Mouse (Mus musculus): ENCODE results near the gene Pdcd1lg2. TPM values are rescaled to one million over a fixed set of nuclear protein-coding genes. Genes with fewer than 3 reads are reported as not detected.

Gene Pdcd1lg2
- polyA plus RNA-seq, 1 experiment from 2014 or later = not detected

DNA sequence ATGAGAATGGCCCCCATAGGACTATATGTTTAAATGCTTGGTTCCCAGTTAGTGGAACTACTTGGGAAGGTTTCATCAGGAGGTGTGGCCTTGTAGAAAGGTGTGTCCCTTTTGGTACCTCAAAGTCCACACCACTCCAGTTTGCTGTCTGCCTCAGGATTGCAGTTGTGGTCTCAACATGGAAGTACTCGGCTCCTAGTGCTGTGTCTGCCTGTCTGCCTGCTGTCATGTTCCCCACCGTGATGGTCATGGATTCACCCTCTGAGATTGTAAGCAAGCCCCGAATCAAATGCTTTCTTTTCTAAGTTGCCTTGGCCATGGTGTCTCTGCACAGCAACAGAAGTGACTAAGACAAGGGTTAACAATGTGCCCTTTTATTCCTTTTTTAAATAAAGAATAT, 103.4 kb downstream of the Pdcd1lg2 start:
- H3K4me2 ChIP-seq (ENCODE audit: low read depth, low read length) = no peak overlapping the region
- WGBS = 95% methylated on average over 3 of the region's 3 CpGs
- H3K27me3 ChIP-seq (ENCODE audit: control insufficient read depth, insufficient read depth, low read length) = no peaks in the 10 kb centered on the region
- ATAC-seq (ENCODE audit: insufficient read depth, low FRiP score) = no peak
- no peak overlapping the region for H3K9ac ChIP-seq (ENCODE audit: low read length)
- peaks cover 4% of the 10 kb centered on the region; the same call in 1 of the 2 replicates for H3K9me3 ChIP-seq (replicated peaks; ENCODE audit: control insufficient read depth, low read length)
- no peaks in the 10 kb centered on the region for H3K4me1 ChIP-seq (ENCODE audit: control insufficient read depth, insufficient read depth, low read length)
- H3K4me3 ChIP-seq (replicated peaks; ENCODE audit: low read length) = no peak overlapping the region
- no peak overlapping the region for H3K27ac ChIP-seq (ENCODE audit: low read length)
- H3K36me3 ChIP-seq (ENCODE audit: control insufficient read depth, insufficient read depth, low read length) = no peaks in the 10 kb centered on the region

DNA sequence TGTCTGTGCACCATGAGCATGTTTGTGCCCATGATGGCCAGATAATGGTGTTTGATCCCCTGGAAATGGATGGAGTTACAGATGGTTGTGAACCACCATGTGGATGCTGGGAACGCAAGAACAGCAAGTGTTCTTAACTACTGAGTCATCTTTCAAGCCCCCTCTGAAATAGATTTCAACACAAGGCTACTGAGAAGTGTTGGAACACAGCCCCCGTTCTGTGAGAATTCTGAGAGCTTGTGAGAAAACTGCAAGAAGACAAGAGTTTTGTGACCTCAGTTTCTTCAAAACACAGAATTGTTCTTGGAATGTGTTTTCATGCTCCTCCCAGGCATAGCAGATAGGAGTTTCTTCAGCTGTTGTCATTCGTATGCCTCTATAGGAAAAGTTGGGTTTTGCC, 104.7 kb downstream of the Pdcd1lg2 start:
- 96% methylated on average over 3 of the region's 3 CpGs for WGBS
- Histone ChIP-seq H3K4me3 (replicated peaks; ENCODE audit: low read length) (no peak overlapping the region), H3K27ac (ENCODE audit: low read length) (no peak overlapping the region), H3K9ac (ENCODE audit: low read length) (no peak overlapping the region), H3K9me3 (replicated peaks; ENCODE audit: control insufficient read depth, low read length) (peaks cover 4% of the 10 kb centered on the region; the same call in 1 of the 2 replicates), H3K4me1 (ENCODE audit: control insufficient read depth, insufficient read depth, low read length) (no peaks in the 10 kb centered on the region), H3K27me3 (ENCODE audit: control insufficient read depth, insufficient read depth, low read length) (no peaks in the 10 kb centered on the region), H3K4me2 (ENCODE audit: low read depth, low read length) (no peak overlapping the region), H3K36me3 (ENCODE audit: control insufficient read depth, insufficient read depth, low read length) (no peaks in the 10 kb centered on the region)
- no peak for ATAC-seq (ENCODE audit: insufficient read depth, low FRiP score)

DNA sequence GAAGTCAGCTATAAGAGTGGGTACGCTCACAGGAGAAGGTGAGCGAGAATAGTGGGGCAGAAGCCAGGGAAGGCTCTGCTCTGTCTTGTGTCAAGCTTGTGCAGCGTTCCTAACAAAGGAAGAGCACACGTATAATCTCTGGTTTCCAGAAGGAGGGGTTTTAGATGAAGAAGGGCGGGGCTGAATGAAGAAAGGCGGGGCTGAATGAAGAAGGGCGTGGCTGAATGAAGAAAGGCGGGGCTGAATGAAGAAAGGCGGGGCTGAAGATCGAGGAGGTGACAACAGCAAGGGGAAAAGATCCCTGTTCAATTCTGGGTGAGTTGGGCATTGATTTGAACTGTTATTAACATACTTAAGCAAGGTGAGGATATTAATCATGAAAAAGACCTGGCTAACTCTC, 105.3 kb downstream of the Pdcd1lg2 start:
- WGBS = 80% methylated on average over 10 of the region's 10 CpGs
- H3K4me2 ChIP-seq (ENCODE audit: low read depth, low read length) = no peak overlapping the region
- ATAC-seq (ENCODE audit: insufficient read depth, low FRiP score) = no peak
- no peaks in the 10 kb centered on the region for H3K27me3 ChIP-seq (ENCODE audit: control insufficient read depth, insufficient read depth, low read length)
- H3K36me3 ChIP-seq (ENCODE audit: control insufficient read depth, insufficient read depth, low read length) = no peaks in the 10 kb centered on the region
- H3K9ac ChIP-seq (ENCODE audit: low read length) = no peak overlapping the region
- peaks cover 4% of the 10 kb centered on the region; the same call in 1 of the 2 replicates for H3K9me3 ChIP-seq (replicated peaks; ENCODE audit: control insufficient read depth, low read length)
- peaks cover 2% of the 10 kb centered on the region; the same call in 1 of the 2 replicates for H3K4me1 ChIP-seq (ENCODE audit: control insufficient read depth, insufficient read depth, low read length)
- no peak overlapping the region for H3K27ac ChIP-seq (ENCODE audit: low read length)
- H3K4me3 ChIP-seq (replicated peaks; ENCODE audit: low read length) = no peak overlapping the region

DNA sequence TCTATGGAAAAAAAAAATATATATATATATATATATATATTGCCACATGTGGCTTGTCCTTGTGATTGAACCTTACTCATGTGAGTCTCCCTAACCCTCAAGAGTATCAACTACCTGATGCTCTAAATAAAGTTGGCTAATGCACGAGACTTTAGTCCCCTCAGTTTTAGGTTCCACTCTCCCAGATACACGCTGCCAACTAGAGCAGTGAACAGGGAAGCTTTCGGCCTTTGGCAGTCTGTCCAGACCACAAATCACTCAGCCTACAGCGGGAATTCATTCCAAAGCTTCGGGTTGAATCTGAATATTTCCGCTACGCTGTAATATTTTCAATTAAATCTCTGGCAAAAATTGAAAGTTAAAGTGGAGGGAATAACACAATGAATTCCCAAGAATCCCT, 107.7 kb downstream of the Pdcd1lg2 start:
- no peak for ATAC-seq (ENCODE audit: insufficient read depth, low FRiP score)
- H3K4me3 ChIP-seq (replicated peaks; ENCODE audit: low read length) = no peak overlapping the region
- H3K36me3 ChIP-seq (ENCODE audit: control insufficient read depth, insufficient read depth, low read length) = no peaks in the 10 kb centered on the region
- WGBS = 77% methylated on average over 7 of the region's 7 CpGs
- no peak overlapping the region for H3K9ac ChIP-seq (ENCODE audit: low read length)
- H3K4me2 ChIP-seq (ENCODE audit: low read depth, low read length) = no peak overlapping the region
- H3K27ac ChIP-seq (ENCODE audit: low read length) = no peak overlapping the region
- H3K27me3 ChIP-seq (ENCODE audit: control insufficient read depth, insufficient read depth, low read length) = no peaks in the 10 kb centered on the region
- peaks cover 4% of the 10 kb centered on the region; the same call in 1 of the 2 replicates for H3K9me3 ChIP-seq (replicated peaks; ENCODE audit: control insufficient read depth, low read length)
- H3K4me1 ChIP-seq (ENCODE audit: control insufficient read depth, insufficient read depth, low read length) = peaks cover 2% of the 10 kb centered on the region; the same call in 1 of the 2 replicates

DNA sequence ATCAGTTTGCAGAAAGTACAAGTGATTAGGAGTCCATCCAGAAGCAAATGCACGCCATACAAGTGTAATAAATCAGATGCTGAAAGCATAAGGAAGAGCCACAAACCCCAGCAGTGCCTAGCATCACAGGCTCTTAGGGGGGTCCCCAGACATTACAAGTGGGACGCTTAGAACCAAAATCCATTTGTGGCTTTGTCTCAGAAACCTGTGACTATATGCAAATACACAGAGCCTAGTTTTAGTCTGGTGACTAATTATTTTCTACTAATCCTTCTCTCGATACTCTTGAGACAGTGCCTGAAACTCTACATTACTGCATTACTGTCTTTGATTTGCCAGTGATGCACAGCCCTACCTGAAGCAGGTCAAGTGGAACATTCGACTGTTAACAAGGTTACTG, 108.2 kb downstream of the Pdcd1lg2 start:
- 75% methylated on average over 4 of the region's 4 CpGs for WGBS
- Histone ChIP-seq H3K4me3 (replicated peaks; ENCODE audit: low read length) (no peak overlapping the region), H3K27ac (ENCODE audit: low read length) (no peak overlapping the region), H3K36me3 (ENCODE audit: control insufficient read depth, insufficient read depth, low read length) (no peaks in the 10 kb centered on the region), H3K4me1 (ENCODE audit: control insufficient read depth, insufficient read depth, low read length) (peaks cover 6% of the 10 kb centered on the region), H3K27me3 (ENCODE audit: control insufficient read depth, insufficient read depth, low read length) (no peaks in the 10 kb centered on the region), H3K9ac (ENCODE audit: low read length) (no peak overlapping the region), H3K9me3 (replicated peaks; ENCODE audit: control insufficient read depth, low read length) (peaks cover 3% of the 10 kb centered on the region; the same call in 1 of the 2 replicates), H3K4me2 (ENCODE audit: low read depth, low read length) (no peak overlapping the region)
- ATAC-seq (ENCODE audit: insufficient read depth, low FRiP score) = no peak

Other genes starting within 250 kb of the Pdcd1lg2 start
- 4.4 and 5.0 TPM in 2 replicates for gene Jak2, start 159.1 kb upstream of the Pdcd1lg2 start, polyA plus RNA-seq (2015; fragmentation: Nextera tagmentation; extraction: Ambion mirVana)
- gene Insl6, start 85.6 kb upstream of the Pdcd1lg2 start, polyA plus RNA-seq (2015; fragmentation: Nextera tagmentation; extraction: Ambion mirVana) = 4.8 and 8.8 TPM in 2 replicates
- gene Rln1, start 76.2 kb upstream of the Pdcd1lg2 start, polyA plus RNA-seq (2015; fragmentation: Nextera tagmentation; extraction: Ambion mirVana) = 0.44 TPM in 1 of 2 replicates, not detected in the other
- gene Plgrkt, start 43.5 kb upstream of the Pdcd1lg2 start, polyA plus RNA-seq (2015; fragmentation: Nextera tagmentation; extraction: Ambion mirVana) = 91.4 and 95.4 TPM in 2 replicates
- 0.28 and 0.45 TPM in 2 replicates for gene Cd274, start 43.5 kb upstream of the Pdcd1lg2 start, polyA plus RNA-seq (2015; fragmentation: Nextera tagmentation; extraction: Ambion mirVana)
- gene Ric1, start 111.4 kb downstream of the Pdcd1lg2 start, polyA plus RNA-seq (2015; fragmentation: Nextera tagmentation; extraction: Ambion mirVana) = 11.1 and 11.6 TPM in 2 replicates
- gene Ermp1, start 237.5 kb downstream of the Pdcd1lg2 start, polyA plus RNA-seq (2015; fragmentation: Nextera tagmentation; extraction: Ambion mirVana) = 17.2 and 17.9 TPM in 2 replicates